Mouse (Mus musculus): ENCODE results near the gene Gm49450. TPM values are rescaled to one million over a fixed set of nuclear protein-coding genes. Genes with fewer than 3 reads are reported as not detected.

Gene Gm49450
- polyA plus RNA-seq (2015; fragmentation: Nextera tagmentation; extraction: Ambion mirVana), result not detected in 2 replicates

GRCm38 (mm10) chr15:98953401-98954356, at the start of gene Gm49450, which contains the start of gene Tuba1a:
TSS of gene Gm49450 (minus strand) at chr15:98953551.
TSS of gene Tuba1a (minus strand) at chr15:98953703.
- WGBS, result 4% methylated on average over 28 of the region's 28 CpGs
- H3K4me3 ChIP-seq, result peak within 1 kb of the TSS; percentile 77
- H3K27ac ChIP-seq, result peak within 1 kb of the TSS; percentile 99
- peak within 1 kb of the TSS; percentile 95 for H3K9ac ChIP-seq
- no peaks in the 10 kb centered on the region for H3K9me3 ChIP-seq
- H3K4me2 ChIP-seq, result peak within 1 kb of the TSS; percentile 77
- peaks cover 18% of the 10 kb centered on the region for H3K4me1 ChIP-seq
- ATAC-seq (ENCODE audit: insufficient number of reproducible peaks, insufficient read depth, low FRiP score, low TSS enrichment, low read depth), result peak; percentile 99
- H3K27me3 ChIP-seq, result no peaks in the 10 kb centered on the region
- peaks cover 14% of the 10 kb centered on the region for H3K36me3 ChIP-seq

- H3K9me3 ChIP-seq, result no peaks in the 10 kb centered on the region; the same call in 1 of the 2 replicates
- H3K9ac ChIP-seq, result peak overlapping the region; percentile 54; the same call in 1 of the 2 replicates
- 0 out of 2 replicates have a peak, but pooled peaks have one; percentile 53 for ATAC-seq (ENCODE audit: insufficient number of reproducible peaks, insufficient read depth, low FRiP score, low TSS enrichment, low read depth)
- H3K4me3 ChIP-seq, result peak overlapping the region; percentile 30
- no peaks in the 10 kb centered on the region for H3K36me3 ChIP-seq
- H3K27ac ChIP-seq, result no peak overlapping the region; the same call in 1 of the 2 replicates
- H3K27me3 ChIP-seq, result no peaks in the 10 kb centered on the region
- 11% methylated on average over 17 of the region's 17 CpGs for WGBS
- peak overlapping the region; percentile 60 for H3K4me2 ChIP-seq
- H3K4me1 ChIP-seq, result peaks cover 18% of the 10 kb centered on the region
Measured at GRCm38 (mm10) chr15:99001451-99001931, 48.1 kb upstream of the Gm49450 start.

- no peak for ATAC-seq (ENCODE audit: insufficient number of reproducible peaks, insufficient read depth, low FRiP score, low TSS enrichment, low read depth)
- no peaks in the 10 kb centered on the region for H3K9me3 ChIP-seq
- H3K36me3 ChIP-seq, result no peaks in the 10 kb centered on the region
- H3K9ac ChIP-seq, result no peak overlapping the region
- H3K27ac ChIP-seq, result peak overlapping the region; percentile 71
- 38% methylated on average over 14 of the region's 14 CpGs for WGBS
- H3K4me3 ChIP-seq, result peak overlapping the region; percentile 30; the same call in 1 of the 2 replicates
- H3K27me3 ChIP-seq, result no peaks in the 10 kb centered on the region
- peaks cover 18% of the 10 kb centered on the region for H3K4me1 ChIP-seq
- peak overlapping the region; percentile 60 for H3K4me2 ChIP-seq
Measured at GRCm38 (mm10) chr15:99000535-99001283, 47.4 kb upstream of the Gm49450 start.

GRCm38 (mm10) chr15:98998775-98999157, 45.4 kb upstream of the Gm49450 start:
- 40% methylated on average over 6 of the region's 6 CpGs for WGBS
- no peaks in the 10 kb centered on the region for H3K36me3 ChIP-seq
- no peak overlapping the region for H3K27ac ChIP-seq
- H3K9ac ChIP-seq, result no peak overlapping the region
- H3K27me3 ChIP-seq, result no peaks in the 10 kb centered on the region
- no peaks in the 10 kb centered on the region for H3K9me3 ChIP-seq
- H3K4me1 ChIP-seq, result peaks cover 18% of the 10 kb centered on the region
- ATAC-seq (ENCODE audit: insufficient number of reproducible peaks, insufficient read depth, low FRiP score, low TSS enrichment, low read depth), result no peak
- no peak overlapping the region for H3K4me3 ChIP-seq
- H3K4me2 ChIP-seq, result no peak overlapping the region

GRCm38 (mm10) chr15:98997938-98998774, 44.8 kb upstream of the Gm49450 start:
- Histone ChIP-seq H3K27ac (no peak overlapping the region), H3K27me3 (no peaks in the 10 kb centered on the region), H3K4me3 (no peak overlapping the region), H3K36me3 (no peaks in the 10 kb centered on the region), H3K9me3 (no peaks in the 10 kb centered on the region), H3K9ac (no peak overlapping the region), H3K4me1 (peaks cover 21% of the 10 kb centered on the region), H3K4me2 (no peak overlapping the region)
- WGBS, result 51% methylated on average over 13 of the region's 13 CpGs
- ATAC-seq (ENCODE audit: insufficient number of reproducible peaks, insufficient read depth, low FRiP score, low TSS enrichment, low read depth), result no peak

GRCm38 (mm10) chr15:98996840-98997239, 43.5 kb upstream of the Gm49450 start:
- Histone ChIP-seq H3K9ac (no peak overlapping the region), H3K4me1 (peaks cover 29% of the 10 kb centered on the region), H3K9me3 (no peaks in the 10 kb centered on the region), H3K4me3 (no peak overlapping the region), H3K27ac (no peak overlapping the region), H3K4me2 (no peak overlapping the region), H3K36me3 (no peaks in the 10 kb centered on the region), H3K27me3 (no peaks in the 10 kb centered on the region)
- WGBS, result 46% methylated on average over 7 of the region's 7 CpGs
- ATAC-seq (ENCODE audit: insufficient number of reproducible peaks, insufficient read depth, low FRiP score, low TSS enrichment, low read depth), result no peak

GRCm38 (mm10) chr15:98994957-98995520, 41.7 kb upstream of the Gm49450 start:
- Histone ChIP-seq H3K4me3 (no peak overlapping the region), H3K9ac (no peak overlapping the region), H3K9me3 (no peaks in the 10 kb centered on the region), H3K4me1 (peaks cover 34% of the 10 kb centered on the region), H3K27ac (no peak overlapping the region), H3K36me3 (no peaks in the 10 kb centered on the region), H3K4me2 (no peak overlapping the region), H3K27me3 (no peaks in the 10 kb centered on the region)
- WGBS, result 86% methylated on average over 9 of the region's 9 CpGs
- ATAC-seq (ENCODE audit: insufficient number of reproducible peaks, insufficient read depth, low FRiP score, low TSS enrichment, low read depth), result no peak

GRCm38 (mm10) chr15:98993865-98994264, 40.5 kb upstream of the Gm49450 start:
- Histone ChIP-seq H3K27me3 (no peaks in the 10 kb centered on the region), H3K4me1 (peaks cover 38% of the 10 kb centered on the region), H3K9me3 (no peaks in the 10 kb centered on the region), H3K9ac (no peak overlapping the region), H3K36me3 (no peaks in the 10 kb centered on the region), H3K4me2 (peak overlapping the region; percentile 73), H3K27ac (peak overlapping the region; percentile 91; the same call in 1 of the 2 replicates), H3K4me3 (no peak overlapping the region)
- ATAC-seq (ENCODE audit: insufficient number of reproducible peaks, insufficient read depth, low FRiP score, low TSS enrichment, low read depth), result no peak
- 2% methylated on average over 11 of the region's 11 CpGs for WGBS

GRCm38 (mm10) chr15:98993093-98993793, 39.9 kb upstream of the Gm49450 start:
- ATAC-seq (ENCODE audit: insufficient number of reproducible peaks, insufficient read depth, low FRiP score, low TSS enrichment, low read depth), result peak; percentile 77
- no peaks in the 10 kb centered on the region for H3K9me3 ChIP-seq
- H3K4me3 ChIP-seq, result peak overlapping the region; percentile 48
- peaks cover 40% of the 10 kb centered on the region for H3K4me1 ChIP-seq
- no peaks in the 10 kb centered on the region for H3K36me3 ChIP-seq
- H3K4me2 ChIP-seq, result peak overlapping the region; percentile 73
- H3K9ac ChIP-seq, result peak overlapping the region; percentile 78
- 5% methylated on average over 35 of the region's 35 CpGs for WGBS
- peak overlapping the region; percentile 91 for H3K27ac ChIP-seq
- no peaks in the 10 kb centered on the region for H3K27me3 ChIP-seq

Measured in embryonic facial prominence, embryonic 13.5 days (tissue).